Mouse (Mus musculus) megakaryocyte, embryonic 14.5 days (primary cell): Measurements from ENCODE around the gene Mroh2a.

Source experiments
- FLI1 ChIP-seq: IDR thresholded peaks from 2 replicates; pipeline ENCODE4 v1.6.1; 2012; ENCODE audit warnings: low read length, inconsistent platforms, mixed read lengths
- GATA1 ChIP-seq: IDR thresholded peaks from 3 replicates; pipeline ENCODE4 v1.6.1; 2012; ENCODE audit warnings: mixed read lengths, low read length, inconsistent platforms, borderline replicate concordance

DNA sequence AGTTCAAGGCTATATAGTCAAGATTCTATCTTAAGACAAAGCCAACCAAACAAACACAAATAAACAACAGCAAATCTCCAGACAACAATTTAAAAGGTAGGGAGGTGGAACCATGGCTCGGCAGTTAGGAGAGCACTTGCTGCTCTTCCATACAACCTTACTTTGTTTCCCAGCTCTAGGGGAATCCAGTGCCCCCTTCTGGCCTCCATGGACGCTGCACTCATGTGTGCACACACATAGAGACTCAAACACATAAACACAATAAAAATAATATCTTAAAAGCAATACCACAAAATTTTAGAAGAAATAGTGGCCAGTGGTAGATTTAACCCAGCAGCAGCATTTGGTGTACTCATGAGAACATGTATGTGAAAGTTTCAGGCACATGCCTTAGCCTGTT lies 9.6 kb upstream of the Mroh2a start:
- TF ChIP-seq GATA1 (no peak), FLI1 (no peak)
